Mouse (Mus musculus) hindbrain, embryonic 15.5 days (tissue): ENCODE measurements around the gene Tcf7l2. TPM values are rescaled to one million over a fixed set of nuclear protein-coding genes. Genes with fewer than 3 reads are reported as not detected.
A peak's percentile ranks its signal among the peaks of the same experiment; 100 is the strongest.

Source experiments
- ATAC-seq: fragments of 200-750 bp; cut with Nextera tagmentation; 2 replicates; pipeline ENCODE4 v1.8.0; 2017; ENCODE audit warnings: low read depth, moderate number of reproducible peaks, moderate TSS enrichment; ENCODE audit not compliant: low FRiP score
- H3K27ac ChIP-seq: fragments of 300-500 bp; sonication (generic); replicated peaks from 2 replicates; pipeline ENCODE4 v1.5.1; 2015; ENCODE audit warnings: mild to moderate bottlenecking, inconsistent platforms
- H3K27me3 ChIP-seq: fragments of 300-500 bp; sonication (generic); 2 replicates; pipeline ENCODE4 v1.6.1; 2015; ENCODE audit warnings: control low read depth, inconsistent platforms
- H3K36me3 ChIP-seq: fragments of 300-500 bp; sonication (generic); 2 replicates; pipeline ENCODE4 v1.6.1; 2015; ENCODE audit warnings: control low read depth, inconsistent platforms
- H3K4me1 ChIP-seq: fragments of 300-500 bp; sonication (generic); replicated peaks from 2 replicates; pipeline ENCODE4 v1.6.1; 2015; ENCODE audit warnings: control low read depth, inconsistent platforms
- H3K4me2 ChIP-seq: fragments of 300-500 bp; sonication (generic); 2 replicates; pipeline ENCODE4 v1.6.1; 2015; ENCODE audit warnings: moderate library complexity, mild to moderate bottlenecking, inconsistent platforms
- H3K4me3 ChIP-seq: fragments of 300-500 bp; sonication (generic); 2 replicates; pipeline ENCODE4 v1.5.1; 2015; ENCODE audit warnings: mild to moderate bottlenecking, inconsistent platforms
- H3K9ac ChIP-seq: fragments of 300-500 bp; sonication (generic); 2 replicates; pipeline ENCODE4 v1.6.1; 2015; ENCODE audit warnings: inconsistent platforms
- H3K9me3 ChIP-seq: fragments of 300-500 bp; sonication (generic); 2 replicates; pipeline ENCODE4 v1.6.1; 2016; ENCODE audit warnings: control low read depth, inconsistent platforms
- WGBS: fragments of 180-500 bp; shearing (Covaris S2); methylation state at CpG from one replicate; pipeline ENCODE4 v1.1.7; 2015; 5-methylcytosine and 5-hydroxymethylcytosine counted together
- polyA plus RNA-seq: library from polyadenylated mRNA; unstranded; fragments of >200 nt; fragmentation: Nextera tagmentation; extraction: Ambion mirVana; gene quantifications from 2 replicates; pipeline ENCODE4 v1.2.1, GENCODE M21; 2015

The Tcf7l2 gene
- polyA plus RNA-seq, 1 experiment from 2014 or later: 31.9 TPM

DNA sequence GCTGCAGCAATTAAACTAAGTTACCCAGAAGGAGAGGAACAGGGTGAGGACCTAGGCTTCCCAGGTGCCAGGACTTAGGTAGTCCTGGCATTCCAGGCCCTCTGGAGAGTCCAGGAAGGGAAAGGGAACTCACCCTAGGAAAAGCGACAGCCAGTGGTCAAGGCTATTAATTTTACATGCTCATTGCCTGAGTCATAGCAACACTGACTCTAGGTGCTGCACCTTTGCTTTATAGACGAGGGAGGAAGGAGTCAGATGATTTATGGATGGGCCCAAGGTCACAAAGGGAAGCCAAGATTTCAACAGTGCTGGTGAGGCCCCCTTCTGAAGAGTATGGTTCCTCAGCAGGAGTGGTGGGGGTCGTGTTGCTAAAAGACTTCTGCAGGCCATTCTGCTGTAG lies 8.6 kb upstream of the Tcf7l2 start:
- no peaks in the 10 kb centered on the region for H3K9me3 ChIP-seq
- no peaks in the 10 kb centered on the region for H3K27me3 ChIP-seq
- H3K36me3 ChIP-seq: no peaks in the 10 kb centered on the region
- no peak overlapping the region for H3K27ac ChIP-seq
- no peaks in the 10 kb centered on the region for H3K4me1 ChIP-seq
- WGBS: 52% methylated on average over 3 of the region's 3 CpGs
- no peak overlapping the region for H3K9ac ChIP-seq
- H3K4me2 ChIP-seq: no peak overlapping the region
- ATAC-seq: no peak
- H3K4me3 ChIP-seq: no peak overlapping the region

DNA sequence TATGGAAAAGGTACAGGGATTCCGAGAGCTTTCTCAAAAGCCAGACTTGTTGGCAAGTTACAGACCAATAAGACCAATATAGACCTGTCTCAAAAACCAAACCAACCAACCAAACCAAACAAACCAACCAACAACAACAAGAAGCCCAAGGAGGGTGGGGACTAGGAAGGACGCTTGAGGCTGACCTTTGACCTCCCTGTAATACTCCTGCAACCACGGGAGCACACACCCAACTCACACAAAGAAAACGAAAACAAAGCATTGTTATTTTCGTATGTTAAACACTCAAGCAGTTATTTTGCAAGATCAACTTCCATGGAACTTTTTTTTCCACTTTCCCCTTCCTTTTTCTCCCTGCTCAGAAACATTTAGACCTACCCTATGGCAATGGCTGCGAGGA lies 5.6 kb upstream of the Tcf7l2 start:
- WGBS: 57% methylated on average over 6 of the region's 6 CpGs
- Histone ChIP-seq H3K4me2 (no peak overlapping the region), H3K36me3 (no peaks in the 10 kb centered on the region), H3K27ac (no peak overlapping the region), H3K4me3 (no peak overlapping the region), H3K27me3 (peaks cover 12% of the 10 kb centered on the region), H3K9ac (no peak overlapping the region), H3K4me1 (no peaks in the 10 kb centered on the region), H3K9me3 (no peaks in the 10 kb centered on the region)
- no peak for ATAC-seq

DNA sequence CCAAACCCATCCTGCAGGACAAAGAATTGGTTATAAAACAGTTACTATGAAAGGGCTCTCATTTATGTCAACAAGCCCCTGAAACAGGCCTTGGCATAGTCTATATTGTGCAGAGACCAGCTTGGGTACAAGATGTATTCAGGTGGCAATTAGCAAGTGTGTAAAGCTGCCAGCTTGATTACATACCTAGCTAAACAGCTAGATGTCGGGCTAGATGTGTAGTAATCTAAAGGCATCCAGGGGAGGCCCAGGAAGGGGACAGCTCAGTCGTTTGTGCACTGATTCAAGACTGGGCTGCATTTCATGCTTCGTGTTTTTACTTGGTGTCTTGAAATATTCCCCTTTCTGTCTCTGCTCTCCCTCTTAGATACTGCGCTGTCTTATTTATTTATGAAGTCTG lies 1.9 kb upstream of the Tcf7l2 start:
- H3K9ac ChIP-seq: no peak overlapping the region
- H3K4me3 ChIP-seq: no peak overlapping the region
- WGBS: 42% methylated on average over 4 of the region's 4 CpGs
- H3K27me3 ChIP-seq: peaks cover 12% of the 10 kb centered on the region
- no peaks in the 10 kb centered on the region for H3K9me3 ChIP-seq
- no peak overlapping the region for H3K27ac ChIP-seq
- H3K4me1 ChIP-seq: peaks cover 25% of the 10 kb centered on the region
- H3K36me3 ChIP-seq: no peaks in the 10 kb centered on the region
- no peak overlapping the region for H3K4me2 ChIP-seq
- ATAC-seq: no peak

DNA sequence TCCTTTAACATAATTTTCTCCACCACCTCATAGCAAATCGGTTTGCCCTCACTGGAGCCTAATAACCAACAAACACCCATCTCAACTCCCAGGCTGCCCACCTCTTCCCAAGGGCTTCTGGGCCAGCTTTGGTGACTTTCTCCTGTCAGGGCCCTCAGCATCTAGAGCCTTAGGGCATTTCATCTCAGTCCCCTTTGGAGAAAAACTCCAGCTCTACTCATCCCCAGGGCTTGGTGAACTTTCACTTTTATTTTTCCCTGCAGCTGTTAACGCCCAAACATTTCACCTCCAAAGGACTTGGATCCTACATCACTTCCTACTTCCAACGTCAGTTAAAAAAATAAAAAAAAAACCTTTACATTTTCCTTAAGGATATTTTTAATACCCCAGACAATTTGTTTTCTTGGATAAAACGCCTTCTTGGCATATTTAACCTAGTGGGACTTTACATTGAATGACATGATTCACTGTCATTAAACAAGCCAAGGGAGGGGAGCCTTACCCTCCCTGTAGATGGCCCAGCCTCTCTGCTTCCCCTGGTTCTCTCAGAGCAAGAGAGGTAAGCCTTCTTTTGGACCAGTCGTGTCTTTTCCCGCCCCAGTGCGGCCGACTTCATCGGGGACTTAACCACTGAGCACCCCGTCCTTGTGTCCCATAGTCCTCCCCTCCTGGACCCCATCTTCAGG lies 724 bp upstream of the Tcf7l2 start:
- H3K9ac ChIP-seq: peak overlapping the region; percentile 34
- peak overlapping the region; percentile 44 for H3K4me3 ChIP-seq
- H3K27ac ChIP-seq: peak overlapping the region; percentile 31; the same call in 1 of the 2 replicates
- 13% methylated on average over 10 of the region's 10 CpGs for WGBS
- no peaks in the 10 kb centered on the region for H3K36me3 ChIP-seq
- no peaks in the 10 kb centered on the region for H3K9me3 ChIP-seq
- H3K4me1 ChIP-seq: peaks cover 28% of the 10 kb centered on the region
- ATAC-seq: no peak
- peaks cover 15% of the 10 kb centered on the region for H3K27me3 ChIP-seq
- peak overlapping the region; percentile 55 for H3K4me2 ChIP-seq

DNA sequence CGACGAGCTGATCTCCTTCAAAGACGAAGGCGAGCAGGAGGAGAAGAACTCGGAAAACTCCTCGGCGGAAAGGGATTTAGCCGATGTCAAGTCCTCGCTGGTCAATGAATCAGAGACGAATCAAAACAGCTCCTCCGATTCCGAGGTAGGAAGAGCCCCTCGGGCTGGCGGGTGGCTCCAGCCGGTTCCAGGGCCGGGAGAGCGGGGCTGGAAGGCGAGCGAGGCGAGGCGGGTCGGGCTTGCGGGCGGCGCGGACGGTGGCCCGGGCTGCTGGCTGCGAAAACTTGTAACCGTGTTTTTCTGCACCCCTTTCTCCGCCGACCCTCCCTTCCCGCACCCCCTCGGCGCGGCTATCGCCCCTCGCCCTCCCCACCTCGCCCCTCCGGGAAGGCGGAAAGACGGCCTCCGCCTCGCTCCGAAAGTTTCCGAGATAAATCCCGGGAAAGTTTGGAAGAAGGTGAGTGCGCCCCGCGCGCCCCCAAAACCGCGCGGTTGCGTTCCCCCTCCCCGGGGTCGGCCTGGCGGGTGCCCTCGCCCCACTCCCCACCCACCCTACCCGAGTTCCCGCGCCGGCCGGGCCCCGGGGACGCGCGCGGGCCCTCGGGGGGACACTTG lies 873 bp downstream of the Tcf7l2 start:
- peak overlapping the region; percentile 51 for H3K9ac ChIP-seq
- no peaks in the 10 kb centered on the region for H3K36me3 ChIP-seq
- H3K4me1 ChIP-seq: peaks cover 41% of the 10 kb centered on the region
- peak overlapping the region; percentile 82 for H3K27ac ChIP-seq
- peaks cover 27% of the 10 kb centered on the region for H3K27me3 ChIP-seq
- peak overlapping the region; percentile 55 for H3K4me2 ChIP-seq
- ATAC-seq: no peak
- H3K4me3 ChIP-seq: peak overlapping the region; percentile 44
- under 1% methylated on average over 68 of the region's 70 CpGs for WGBS
- no peaks in the 10 kb centered on the region for H3K9me3 ChIP-seq

DNA sequence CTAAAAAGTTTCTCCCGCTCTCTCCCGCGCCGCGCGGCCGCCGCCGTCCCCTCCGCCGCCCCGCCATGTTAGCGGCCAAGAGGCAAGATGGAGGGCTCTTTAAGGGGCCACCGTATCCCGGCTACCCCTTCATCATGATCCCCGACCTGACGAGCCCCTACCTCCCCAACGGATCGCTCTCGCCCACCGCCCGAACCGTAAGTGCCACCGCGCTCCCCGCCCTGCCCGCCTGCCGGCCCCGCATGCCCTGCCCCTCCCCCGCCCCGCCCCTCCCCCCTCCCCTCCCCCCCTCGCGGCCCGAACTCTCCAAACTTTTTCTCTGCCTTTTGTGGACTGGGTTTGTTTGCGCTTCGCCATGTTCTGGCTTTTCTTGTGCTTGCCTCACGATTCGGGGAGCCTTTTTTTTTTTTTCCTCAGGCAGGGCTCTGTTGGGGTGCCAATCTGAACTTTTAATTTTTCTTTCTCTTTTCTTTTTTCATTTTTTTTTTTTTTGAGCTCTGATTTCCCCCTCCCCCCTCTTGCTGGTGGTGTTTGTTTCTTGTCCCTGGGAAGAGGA lies 1.5 kb downstream of the Tcf7l2 start:
- H3K9ac ChIP-seq: peak overlapping the region; percentile 51
- H3K4me2 ChIP-seq: peak overlapping the region; percentile 55
- no peaks in the 10 kb centered on the region for H3K36me3 ChIP-seq
- under 1% methylated on average over 33 of the region's 38 CpGs for WGBS
- peak overlapping the region; percentile 82 for H3K27ac ChIP-seq
- H3K4me3 ChIP-seq: peak overlapping the region; percentile 44
- H3K4me1 ChIP-seq: peaks cover 42% of the 10 kb centered on the region
- no peaks in the 10 kb centered on the region for H3K9me3 ChIP-seq
- peaks cover 28% of the 10 kb centered on the region for H3K27me3 ChIP-seq
- no peak for ATAC-seq

DNA sequence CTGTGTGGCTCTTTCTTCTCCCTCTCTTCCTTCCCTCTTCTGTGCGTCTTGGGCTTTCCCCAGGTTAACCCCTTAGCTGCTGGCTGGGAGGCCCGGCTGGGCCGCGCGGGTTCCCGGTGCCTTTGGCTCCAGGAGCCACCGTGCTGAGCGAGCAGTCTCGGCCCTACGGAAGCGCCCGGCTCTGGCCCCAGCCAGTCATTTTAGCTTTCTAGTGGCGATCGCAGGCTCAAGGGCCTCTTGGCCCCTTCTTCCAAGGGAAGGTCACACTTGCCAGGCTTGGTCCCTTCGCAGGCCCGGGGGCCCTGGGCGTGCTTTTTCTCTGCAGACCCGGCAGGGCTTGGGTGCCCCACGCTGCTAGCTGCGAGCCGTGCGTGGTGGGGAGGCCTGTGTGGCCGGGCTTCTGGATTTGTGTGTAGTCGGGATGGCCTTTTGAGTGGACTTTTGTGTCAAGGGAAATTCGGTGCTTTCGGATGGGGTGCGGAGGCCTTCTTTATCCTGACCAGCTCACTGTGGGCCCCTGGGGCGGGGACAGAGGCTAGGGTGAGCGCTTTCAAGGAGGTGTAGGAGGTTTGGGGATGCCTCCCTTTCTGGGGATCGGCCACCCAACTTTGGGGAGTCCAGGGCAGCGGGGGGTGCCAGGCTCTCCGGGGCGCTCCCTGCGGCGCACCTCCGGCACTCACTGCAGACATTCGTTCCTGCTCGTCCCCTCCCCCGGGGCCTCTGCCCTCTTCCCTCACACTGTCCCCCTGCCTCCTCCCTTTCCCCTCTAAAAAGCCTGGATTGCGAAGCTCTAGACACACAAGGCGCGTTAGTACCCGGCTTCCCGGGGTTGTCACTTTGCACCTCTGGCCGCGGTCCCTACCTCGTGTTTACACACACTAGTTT lies 2.2 kb downstream of the Tcf7l2 start:
- H3K4me1 ChIP-seq: peaks cover 49% of the 10 kb centered on the region
- ATAC-seq: peak; percentile 49

DNA sequence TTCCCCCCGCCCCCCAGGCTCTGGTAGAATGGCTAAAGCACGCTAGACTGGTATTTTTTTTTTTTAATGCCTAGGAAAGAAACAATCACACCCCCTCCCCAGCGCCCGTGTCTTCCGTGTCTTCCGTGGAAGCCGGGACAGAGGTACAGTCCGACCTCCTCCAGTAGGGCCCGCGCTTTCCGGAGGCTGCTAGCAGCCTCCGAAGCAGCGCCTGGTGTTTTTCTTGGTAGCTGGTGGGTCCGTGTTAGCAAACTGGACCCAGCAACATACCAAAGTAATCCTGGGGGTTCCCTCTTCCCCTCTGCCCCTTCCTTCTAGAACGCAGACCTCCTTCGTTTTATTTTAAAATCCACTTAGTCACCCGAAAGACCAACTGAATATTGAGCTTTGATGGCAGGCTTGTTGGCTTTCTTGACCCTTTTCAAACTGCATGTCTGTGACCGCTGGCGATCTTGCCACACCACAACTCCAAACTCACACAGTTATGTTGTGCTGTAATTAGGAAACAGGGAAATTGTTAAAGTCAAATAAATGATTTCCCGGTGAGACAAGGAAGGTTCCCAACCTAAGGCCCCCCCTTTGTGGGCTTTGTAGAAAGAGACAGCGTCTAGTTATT lies 3.1 kb downstream of the Tcf7l2 start:
- no peaks in the 10 kb centered on the region for H3K9me3 ChIP-seq
- H3K4me3 ChIP-seq: peak overlapping the region; percentile 44
- H3K27ac ChIP-seq: peak overlapping the region; percentile 82
- 2% methylated on average over 21 of the region's 21 CpGs for WGBS
- H3K9ac ChIP-seq: peak overlapping the region; percentile 48
- peak overlapping the region; percentile 55 for H3K4me2 ChIP-seq
- peaks cover 56% of the 10 kb centered on the region for H3K4me1 ChIP-seq
- no peak for ATAC-seq
- H3K36me3 ChIP-seq: no peaks in the 10 kb centered on the region
- H3K27me3 ChIP-seq: peaks cover 37% of the 10 kb centered on the region

More for the DNA sequence above, 2.2 kb downstream of the Tcf7l2 start:
- Histone ChIP-seq H3K27ac (peak overlapping the region; percentile 82), H3K9me3 (no peaks in the 10 kb centered on the region), H3K9ac (peak overlapping the region; percentile 48), H3K27me3 (peaks cover 34% of the 10 kb centered on the region), H3K4me2 (peak overlapping the region; percentile 55), H3K36me3 (no peaks in the 10 kb centered on the region), H3K4me3 (peak overlapping the region; percentile 44)
- WGBS: under 1% methylated on average over 46 of the region's 47 CpGs

DNA sequence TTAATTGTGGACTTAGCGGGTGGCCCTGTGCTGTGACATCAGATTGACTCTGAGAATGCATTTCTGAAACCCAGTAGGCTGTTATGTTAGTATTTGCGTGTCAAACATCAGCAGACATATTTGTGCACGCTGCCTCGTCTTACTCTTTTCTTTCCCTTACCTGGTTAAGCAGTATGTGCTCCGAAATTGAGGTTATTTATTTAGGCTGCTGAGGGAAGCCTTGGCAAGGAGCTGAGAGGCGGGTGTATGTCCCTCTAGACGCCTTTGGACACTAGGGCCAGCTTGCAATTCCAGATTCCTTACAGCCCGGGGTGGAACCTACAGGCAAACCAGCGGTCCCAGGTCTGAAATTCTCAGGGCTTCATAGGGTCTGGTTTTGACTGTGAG lies 3.6 kb downstream of the Tcf7l2 start:
- no peak for ATAC-seq
- Histone ChIP-seq H3K4me3 (peak overlapping the region; percentile 44), H3K9ac (no peak overlapping the region), H3K4me2 (peak overlapping the region; percentile 55), H3K27ac (no peak overlapping the region), H3K4me1 (peaks cover 61% of the 10 kb centered on the region), H3K36me3 (no peaks in the 10 kb centered on the region), H3K9me3 (no peaks in the 10 kb centered on the region), H3K27me3 (peaks cover 38% of the 10 kb centered on the region)
- 11% methylated on average over 9 of the region's 9 CpGs for WGBS

DNA sequence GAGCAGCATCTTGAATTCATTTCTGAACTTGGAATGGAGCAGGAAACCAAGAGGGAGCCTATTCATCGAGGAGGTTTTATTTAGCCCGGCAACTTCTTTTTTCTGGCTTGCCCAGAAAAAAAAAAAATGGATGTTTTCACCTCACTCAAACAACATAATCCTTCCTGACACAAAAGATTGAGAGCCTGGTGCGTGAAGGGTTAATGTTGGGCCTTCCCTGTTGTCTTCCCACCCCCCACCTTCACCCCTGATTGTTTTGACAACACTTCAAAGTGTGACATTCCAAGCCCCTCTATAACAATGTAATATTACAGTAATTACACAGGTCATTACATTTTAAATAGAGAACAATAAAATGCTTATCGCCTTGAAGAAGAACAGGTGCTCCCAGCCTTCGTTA lies 4.6 kb downstream of the Tcf7l2 start:
- H3K4me3 ChIP-seq: no peak overlapping the region
- ATAC-seq: no peak
- H3K27ac ChIP-seq: no peak overlapping the region
- no peaks in the 10 kb centered on the region for H3K36me3 ChIP-seq
- 12% methylated on average over 5 of the region's 5 CpGs for WGBS
- H3K27me3 ChIP-seq: peaks cover 37% of the 10 kb centered on the region
- H3K4me1 ChIP-seq: peaks cover 69% of the 10 kb centered on the region
- peak overlapping the region; percentile 13; the same call in 1 of the 2 replicates for H3K4me2 ChIP-seq
- H3K9ac ChIP-seq: no peak overlapping the region
- no peaks in the 10 kb centered on the region for H3K9me3 ChIP-seq

DNA sequence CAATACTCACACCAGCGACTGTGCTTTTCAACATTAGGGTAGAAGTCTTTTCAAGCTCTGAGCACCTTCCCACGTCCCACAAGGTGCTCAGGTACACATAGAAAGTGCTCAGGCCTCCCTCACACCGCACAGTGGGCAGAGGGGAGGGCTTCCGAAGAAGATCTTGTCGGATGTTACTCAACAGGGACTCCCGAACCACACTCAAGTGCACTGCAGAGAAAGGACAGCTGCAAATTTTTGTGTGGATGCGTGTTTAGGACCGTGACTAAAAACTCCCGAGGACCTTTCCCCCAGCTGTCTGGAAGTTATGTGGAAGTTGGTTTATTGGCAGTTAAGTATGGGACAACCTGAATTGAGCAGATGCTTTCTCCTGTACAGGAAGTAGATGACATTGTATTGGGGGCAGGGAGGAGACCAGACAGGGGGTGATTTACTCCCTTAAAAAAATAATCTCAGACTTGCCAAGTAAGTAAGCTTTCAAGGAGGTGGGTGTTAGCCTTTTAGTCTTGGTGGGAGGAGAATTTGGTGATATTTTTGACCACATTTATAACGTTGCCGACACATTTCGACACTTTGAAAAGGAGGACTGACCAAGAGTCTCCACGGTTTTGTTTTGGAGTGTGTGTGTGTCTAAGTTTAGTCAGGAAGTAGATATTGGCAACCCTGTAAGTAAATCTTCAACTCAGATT lies 5.8 kb downstream of the Tcf7l2 start:
- Histone ChIP-seq H3K9ac (no peak overlapping the region), H3K4me2 (no peak overlapping the region), H3K36me3 (no peaks in the 10 kb centered on the region), H3K27me3 (peaks cover 37% of the 10 kb centered on the region), H3K4me1 (peaks cover 60% of the 10 kb centered on the region), H3K4me3 (no peak overlapping the region), H3K27ac (no peak overlapping the region), H3K9me3 (no peaks in the 10 kb centered on the region)
- no peak for ATAC-seq
- WGBS: 26% methylated on average over 13 of the region's 13 CpGs
